In genomic region chr17:66564213-66564612, GRCm38 (mm10) we compare ENCODE assay signal across 12 mouse cellular contexts. TPM values are rescaled to one million over a fixed set of nuclear protein-coding genes. Genes with fewer than 3 reads are reported as not detected.
DNase-seq lines count a peak whose midpoint lies in the region; ATAC-seq and TF ChIP-seq lines count a peak whose summit lies in the region.
"Had no signal": no experiment of that assay in that cellular context is flagged by ENCODE, and none has a peak within 500 bp of the region (broad histone marks: within the 10 kb centered on the region; RNA-seq: fewer than 3 reads in every experiment).

No protein-coding gene starts in this region.

- TF ChIP-seq POLR2A in lung, adult 2 months (IDR thresholded peaks at IDR 0.05; ENCODE audit: borderline replicate concordance, extremely low read depth, low read depth, low read length) = no peak

- DNase-seq in heart, postnatal 25 days (ENCODE audit: low spot score) = no peak
- peak; percentile 91 for DNase-seq in lung, embryonic 14.5 days
- no peak for DNase-seq in lung, adult 2 months
- DNase-seq in kidney, postnatal 25 days = peak; percentile 20 to 43
- DNase-seq in right cerebral cortex, postnatal 14 days = peak; percentile 11
- no peak for DNase-seq in gastrocnemius, postnatal 25 days
- DNase-seq in MN1 (ENCODE audit: low spot score) = no peak
- DNase-seq: adrenal gland, adult 8-10 months had no signal

- no peaks in the 10 kb centered on the region for H3K36me3 ChIP-seq in heart, embryonic 15.5 days
- H3K36me3 ChIP-seq in lung, embryonic 14.5 days (ENCODE audit: insufficient read depth) = no peaks in the 10 kb centered on the region
- H3K36me3 ChIP-seq: embryonic facial prominence, embryonic 12.5 days; limb, embryonic 15.5 days had no signal

- TF ChIP-seq CTCF in lung, embryonic 14.5 days (IDR thresholded peaks at IDR 0.05; ENCODE audit: low read depth) = no peak
- TF ChIP-seq CTCF in lung, adult 2 months (IDR thresholded peaks at IDR 0.05; ENCODE audit: insufficient read depth, low read length) = no peak

- intact Hi-C loops in heart, postnatal 25 days (cut with DNase I) = no loop called here

- no peaks in the 10 kb centered on the region for H3K4me1 ChIP-seq in heart, embryonic 15.5 days (replicated peaks)
- H3K4me1 ChIP-seq in lung, embryonic 14.5 days (ENCODE audit: insufficient read depth) = no peaks in the 10 kb centered on the region
- no peaks in the 10 kb centered on the region; the same call in 1 of the 2 replicates for H3K4me1 ChIP-seq in lung, adult 2 months (ENCODE audit: control insufficient read depth, insufficient read depth, low read length)
- H3K4me1 ChIP-seq: embryonic facial prominence, embryonic 12.5 days; limb, embryonic 15.5 days had no signal

- H3K27me3 ChIP-seq in heart, embryonic 15.5 days = no peaks in the 10 kb centered on the region
- no peaks in the 10 kb centered on the region for H3K27me3 ChIP-seq in lung, embryonic 14.5 days (ENCODE audit: insufficient read depth, low read length)
- H3K27me3 ChIP-seq: embryonic facial prominence, embryonic 12.5 days; limb, embryonic 15.5 days had no signal

- H3K27ac ChIP-seq in heart, embryonic 15.5 days = no peak overlapping the region
- H3K27ac ChIP-seq in lung, embryonic 14.5 days (ENCODE audit: low read depth) = peak overlapping the region; percentile 63; the same call in 1 of the 2 replicates
- H3K27ac ChIP-seq: embryonic facial prominence, embryonic 12.5 days; limb, embryonic 15.5 days had no signal

- no peak overlapping the region for H3K4me3 ChIP-seq in heart, embryonic 15.5 days
- H3K4me3 ChIP-seq in lung, embryonic 14.5 days (ENCODE audit: low read depth, low read length) = no peak overlapping the region
- H3K4me3 ChIP-seq in lung, adult 2 months (replicated peaks; ENCODE audit: extremely low read depth, low read depth, low read length) = no peak overlapping the region
- H3K4me3 ChIP-seq: embryonic facial prominence, embryonic 12.5 days; limb, embryonic 15.5 days had no signal

- no peak overlapping the region for H3K9ac ChIP-seq in heart, embryonic 15.5 days
- H3K9ac ChIP-seq in lung, embryonic 14.5 days = no peak overlapping the region
- H3K9ac ChIP-seq: embryonic facial prominence, embryonic 12.5 days; limb, embryonic 15.5 days had no signal

- ATAC-seq in heart, embryonic 15.5 days (replicated peaks; ENCODE audit: insufficient number of reproducible peaks, insufficient read depth, low FRiP score, low read depth) = peak; percentile 72
- peak; percentile 97 for ATAC-seq in lung, embryonic 14.5 days (ENCODE audit: insufficient read depth)

- no peak overlapping the region for H3K4me2 ChIP-seq in heart, embryonic 15.5 days
- H3K4me2 ChIP-seq in lung, embryonic 14.5 days = no peak overlapping the region
- H3K4me2 ChIP-seq: embryonic facial prominence, embryonic 12.5 days; limb, embryonic 15.5 days had no signal

- WGBS in heart, embryonic 15.5 days = 53% methylated on average over 7 of the region's 7 CpGs
- 25% methylated on average over 7 of the region's 7 CpGs for WGBS in lung, embryonic 14.5 days
- whole genome bisulfite sequencing in lung, adult 2 months = 42% methylated on average over 7 of the region's 7 CpGs

- no peaks in the 10 kb centered on the region for H3K9me3 ChIP-seq in heart, embryonic 15.5 days (replicated peaks)
- H3K9me3 ChIP-seq in lung, embryonic 14.5 days (ENCODE audit: low read depth, low read length) = no peaks in the 10 kb centered on the region
- H3K9me3 ChIP-seq: embryonic facial prominence, embryonic 12.5 days; limb, embryonic 15.5 days had no signal

RNA-seq across cellular contexts. Expression of gene Themis3, which starts 30.2 kb away (rescaled TPM):
- 0.05 and 0.11 TPM in 2 replicates for polyA plus RNA-seq in heart, embryonic 15.5 days (2015; fragmentation: Nextera tagmentation; extraction: Ambion mirVana)
- under 1 TPM in 1 of 2 experiments, not detected in 1; 0.08 TPM for total RNA-seq in heart, postnatal 25 days (2021)
- polyA plus RNA-seq in lung, embryonic 14.5 days (2014; fragmentation: Nextera tagmentation; extraction: Ambion mirVana) = 0.16 and 0.22 TPM in 2 replicates
- 0.08 and 0.16 TPM in 2 replicates for polyA plus RNA-seq in lung, adult 2 months (2012; rRNA removed)
- total RNA-seq in gastrocnemius, postnatal 25 days (2021) = under 1 TPM in 1 of 2 experiments, not detected in 1; 0.10 TPM
- total RNA-seq: adrenal gland, adult 8-10 months; hematopoietic stem cell, adult 5-6 weeks had no signal
- polyA plus RNA-seq: embryonic facial prominence, embryonic 12.5 days had no signal

RNA-seq across cellular contexts. Expression of gene Rab12, which starts 44.7 kb away (rescaled TPM):
- polyA plus RNA-seq in heart, embryonic 15.5 days (2015; fragmentation: Nextera tagmentation; extraction: Ambion mirVana) = 49.6 and 51.0 TPM in 2 replicates
- total RNA-seq in heart, postnatal 25 days (2021) = 100 to 1,000 TPM; 206 to 221 TPM
- polyA plus RNA-seq in lung, embryonic 14.5 days (2014; fragmentation: Nextera tagmentation; extraction: Ambion mirVana) = 67.4 and 71.5 TPM in 2 replicates
- 45.4 and 53.0 TPM in 2 replicates for polyA plus RNA-seq in lung, adult 2 months (2012; rRNA removed)
- total RNA-seq in gastrocnemius, postnatal 25 days (2021) = 100 to 1,000 TPM; 131 to 163 TPM

Comparison
In these comparisons a context has a peak if more than half of its experiments do, and no peak if none do; other contexts are left out.
1. DNase-seq: peak in lung, embryonic 14.5 days (single experiment), kidney, postnatal 25 days (2 of 2) and right cerebral cortex, postnatal 14 days (single experiment); none in heart, postnatal 25 days (single experiment), lung, adult 2 months (single experiment), gastrocnemius, postnatal 25 days (single experiment) and MN1 (single experiment).